In the genomic region with DNA sequence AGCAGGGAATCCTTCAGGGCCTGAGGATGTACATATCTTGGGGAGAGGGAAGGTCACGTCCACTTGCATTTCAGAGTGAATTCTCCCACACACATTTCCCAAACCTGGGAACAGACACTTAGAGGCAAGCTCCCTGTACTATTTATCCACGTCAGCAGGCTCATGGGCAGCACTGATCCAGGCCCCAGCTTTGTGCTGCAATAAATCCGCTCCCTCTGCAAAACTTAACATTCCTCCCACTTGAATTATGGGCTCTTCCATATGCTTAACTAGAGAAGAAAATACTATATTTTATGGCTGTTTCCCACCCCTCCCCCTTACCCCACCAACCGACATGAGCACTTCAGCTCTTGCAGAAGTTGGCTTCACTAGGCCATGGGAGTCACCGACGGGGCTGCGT, we compare ENCODE assay signal across 12 mouse cellular contexts. TPM values are rescaled to one million over a fixed set of nuclear protein-coding genes. Genes with fewer than 3 reads are reported as not detected.
DNase-seq lines count a peak whose midpoint lies in the region; ATAC-seq lines count a peak whose summit lies in the region.
"Had no signal": no experiment of that assay in that cellular context is flagged by ENCODE, and none has a peak within 500 bp of the region (broad histone marks: within the 10 kb centered on the region; RNA-seq: fewer than 3 reads in every experiment).

No protein-coding gene starts in this region.

- H3K9me3 ChIP-seq in heart, embryonic 11.5 days (replicated peaks; ENCODE audit: control insufficient read depth, low read length): no peaks in the 10 kb centered on the region
- no peaks in the 10 kb centered on the region for H3K9me3 ChIP-seq in intestine, embryonic 15.5 days

- peaks cover 51% of the 10 kb centered on the region for H3K4me1 ChIP-seq in heart, embryonic 11.5 days (ENCODE audit: control insufficient read depth, insufficient read depth, low read length)
- H3K4me1 ChIP-seq in intestine, embryonic 15.5 days (replicated peaks): peaks cover 31% of the 10 kb centered on the region

- H3K9ac ChIP-seq in heart, embryonic 11.5 days (ENCODE audit: low read depth, low read length): no peak overlapping the region
- H3K9ac ChIP-seq in intestine, embryonic 15.5 days: no peak overlapping the region

- no peak overlapping the region for H3K4me2 ChIP-seq in heart, embryonic 11.5 days
- H3K4me2 ChIP-seq in intestine, embryonic 15.5 days (replicated peaks): no peak overlapping the region

- H3K36me3 ChIP-seq in heart, embryonic 11.5 days (ENCODE audit: control insufficient read depth, insufficient read depth, low read length): no peaks in the 10 kb centered on the region
- H3K36me3 ChIP-seq in intestine, embryonic 15.5 days: no peaks in the 10 kb centered on the region

- H3K4me3 ChIP-seq in heart, embryonic 11.5 days (ENCODE audit: low read depth, low read length): no peak overlapping the region
- no peak overlapping the region for H3K4me3 ChIP-seq in intestine, embryonic 15.5 days (replicated peaks)
- H3K4me3 ChIP-seq: left cerebral cortex, adult 2 months had no signal

- H3K27ac ChIP-seq in heart, embryonic 11.5 days (ENCODE audit: low read depth, low read length): 0 out of 2 replicates have a peak overlapping the region, but pooled peaks have one; percentile 0
- H3K27ac ChIP-seq in intestine, embryonic 15.5 days: peak overlapping the region; percentile 64
- H3K27ac ChIP-seq: left cerebral cortex, adult 2 months had no signal

- DNase-seq in heart, adult 8-10 months (ENCODE audit: low spot score): no peak
- peak; percentile 46 to 61 for DNase-seq in kidney, postnatal 4 days
- no peak for DNase-seq in kidney, postnatal 14 days
- peak; percentile 73 for DNase-seq in mesoderm, embryonic 11.5 days (ENCODE audit: low read depth, low spot score)
- no peak for DNase-seq in layer of hippocampus, postnatal 14 days (ENCODE audit: low spot score in 2 of 2)
- DNase-seq: adrenal gland, postnatal 25 days; cerebellum, adult 11-12 months had no signal

- 54% methylated on average over 7 of the region's 7 CpGs for WGBS in heart, embryonic 11.5 days (ENCODE audit: insufficient replicate concordance)
- 27% methylated on average over 7 of the region's 7 CpGs for WGBS in intestine, embryonic 15.5 days

- no peaks in the 10 kb centered on the region for H3K27me3 ChIP-seq in heart, embryonic 11.5 days (ENCODE audit: control insufficient read depth, insufficient read depth, low read length)
- H3K27me3 ChIP-seq in intestine, embryonic 15.5 days (replicated peaks): no peaks in the 10 kb centered on the region
- H3K27me3 ChIP-seq: Patski had no signal

- no peak for ATAC-seq in heart, embryonic 11.5 days (replicated peaks; ENCODE audit: insufficient number of reproducible peaks, low FRiP score, low TSS enrichment)
- peak; percentile 57 for ATAC-seq in intestine, embryonic 15.5 days
- ATAC-seq in inflammation-experienced regulatory T-cells, adult 6 months: no peak
- ATAC-seq: Patski had no signal

RNA-seq across cellular contexts. Expression of gene St6galnac3, which starts 32.0 kb away (rescaled TPM):
- polyA plus RNA-seq in heart, embryonic 11.5 days (2014; fragmentation: Nextera tagmentation; extraction: Ambion mirVana): 29.6 and 33.6 TPM in 2 replicates
- total RNA-seq in heart, adult 8-10 months (2022): 1 to 10 TPM; 4.0 to 6.3 (median 5.7) TPM
- polyA plus RNA-seq in intestine, embryonic 15.5 days (2015; fragmentation: Nextera tagmentation; extraction: Ambion mirVana): 34.5 and 35.1 TPM in 2 replicates
- 10 to 100 TPM; 20.6 to 23.3 TPM for total RNA-seq in layer of hippocampus, postnatal 14 days (2021)
- polyA plus RNA-seq in inflammation-experienced regulatory T-cells, adult 6 months (2017; shearing (Covaris generic)): 10 to 100 TPM; 39.4 to 85.0 (median 71.2) TPM

Comparison
In these comparisons a context has a peak if more than half of its experiments do, and no peak if none do; other contexts are left out.
1. DNase-seq: peak in kidney, postnatal 4 days (2 of 2) and mesoderm, embryonic 11.5 days (single experiment); none in heart, adult 8-10 months (single experiment), kidney, postnatal 14 days (single experiment) and layer of hippocampus, postnatal 14 days (0 of 2).